Mouse (Mus musculus) stomach, postnatal 0 days (tissue): ENCODE data around the gene Klc1.

Source experiments
- CTCF ChIP-seq: IDR thresholded peaks from 2 replicates; pipeline ENCODE4 v1.5.1; 2016; ENCODE audit warnings: antibody characterized with exemption, low read depth, mild to moderate bottlenecking, moderate library complexity
- EP300 ChIP-seq: optimal IDR thresholded peaks from 2 replicates; pipeline ENCODE3; 2016; ENCODE audit warnings: antibody characterized with exemption

DNA sequence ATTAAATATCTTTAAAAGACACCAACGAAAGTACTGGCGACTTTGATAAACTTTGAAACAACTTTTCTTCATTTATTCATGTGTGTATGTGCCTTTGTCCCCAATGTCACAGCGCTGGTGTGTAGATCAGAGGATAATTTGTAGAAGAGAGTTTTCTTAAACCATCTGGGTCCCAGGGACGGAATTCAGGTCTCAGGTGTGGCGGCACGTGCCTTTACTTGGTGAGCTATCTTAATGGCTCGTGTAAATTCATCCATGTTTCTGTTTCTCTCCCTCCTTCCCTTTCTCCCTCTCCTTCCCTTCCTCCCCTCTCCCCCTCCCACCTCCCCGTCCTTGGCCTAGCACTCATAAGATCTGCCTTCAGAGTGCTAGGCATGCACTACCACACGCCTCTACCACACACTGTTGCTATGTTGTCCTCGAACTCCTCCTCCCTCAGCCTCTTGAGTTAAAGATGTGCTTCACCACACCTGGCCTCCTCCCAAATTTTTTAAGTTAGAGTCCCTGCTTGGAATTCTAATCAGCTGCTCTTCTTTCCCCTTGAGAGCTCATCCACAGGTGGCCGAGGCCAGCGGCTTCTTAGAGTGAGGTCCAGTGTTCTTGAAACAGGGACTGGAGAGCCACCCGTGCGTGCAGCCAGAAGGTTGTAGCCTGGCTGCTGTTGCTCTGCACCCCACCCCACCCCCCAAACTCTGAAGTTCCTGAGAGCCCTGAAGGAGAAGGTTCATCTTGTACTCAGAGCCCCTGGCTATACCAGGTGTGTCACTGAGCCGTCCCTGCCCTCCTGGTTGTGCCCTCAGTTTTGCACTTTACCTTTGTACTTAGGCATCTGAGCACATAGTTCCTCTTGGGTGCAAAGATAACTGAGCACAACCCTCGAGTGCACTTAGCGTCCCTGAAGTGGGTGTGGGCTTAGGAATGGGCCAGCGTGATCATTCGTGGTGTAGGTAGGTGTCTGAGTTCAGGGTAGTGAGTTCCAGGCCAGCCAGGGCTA, 56.4 kb downstream of the Klc1 start:
- TF ChIP-seq CTCF, result no peak
- TF ChIP-seq EP300, result no peak
